Mouse (Mus musculus) regulatory T cell (primary cell): ENCODE measurements around the gene Erich2.

Experiments
- in situ Hi-C: fragments of 300-600 bp; cut with MboI, MseI; formaldehyde crosslinking; loops from one replicate; pipeline ENCODE4 v1.15.1; 2025; ENCODE audit warnings: high pct_unique_total_duplicates

The Erich2 gene

GRCm38 (mm10) chr2:70562011-70562491 is 53.4 kb downstream of the Erich2 start:
- in situ Hi-C loops, result loop anchor here (10.0 kb wide), 1 partner anchor 337 kb away; no protein-coding TSS in a partner anchor

GRCm38 (mm10) chr2:70562611-70562980 is 54.0 kb downstream of the Erich2 start:
- in situ Hi-C loops, result loop anchor here (10.0 kb wide), 1 partner anchor 338 kb away; no protein-coding TSS in a partner anchor

- in situ Hi-C loops, result loop anchor here (10.0 kb wide), 1 partner anchor 338 kb away; no protein-coding TSS in a partner anchor
These were observed 54.5 kb downstream of the Erich2 start for GRCm38 (mm10) chr2:70562981-70563671.

- in situ Hi-C loops, result loop anchor here (10.0 kb wide), 1 partner anchor 339 kb away; no protein-coding TSS in a partner anchor
These were observed 55.4 kb downstream of the Erich2 start for GRCm38 (mm10) chr2:70563721-70564645.

- in situ Hi-C loops, result loop anchor here (10.0 kb wide), 1 partner anchor 340 kb away; no protein-coding TSS in a partner anchor
These were observed 56.2 kb downstream of the Erich2 start for GRCm38 (mm10) chr2:70564646-70565315.

- in situ Hi-C loops, result loop anchor here (10.0 kb wide), 1 partner anchor 341 kb away; no protein-coding TSS in a partner anchor
These were observed 57.3 kb downstream of the Erich2 start for GRCm38 (mm10) chr2:70565651-70566602.

GRCm38 (mm10) chr2:70566603-70566981 is 58.0 kb downstream of the Erich2 start:
- in situ Hi-C loops, result loop anchor here (10.0 kb wide), 1 partner anchor 342 kb away; no protein-coding TSS in a partner anchor

- in situ Hi-C loops, result loop anchor here (10.0 kb wide), 1 partner anchor 342 kb away; no protein-coding TSS in a partner anchor
These were observed 58.6 kb downstream of the Erich2 start for GRCm38 (mm10) chr2:70567071-70567681.

- in situ Hi-C loops, result loop anchor here (10.0 kb wide), 1 partner anchor 343 kb away; no protein-coding TSS in a partner anchor
These were observed 59.1 kb downstream of the Erich2 start for GRCm38 (mm10) chr2:70567682-70568077.

GRCm38 (mm10) chr2:70568198-70568941 is 59.8 kb downstream of the Erich2 start:
- in situ Hi-C loops, result loop anchor here (10.0 kb wide), 1 partner anchor 344 kb away; no protein-coding TSS in a partner anchor

GRCm38 (mm10) chr2:70571698-70572097 is 63.1 kb downstream of the Erich2 start:
- in situ Hi-C loops, result no loop called here

- in situ Hi-C loops, result no loop called here
These were observed 63.6 kb downstream of the Erich2 start for GRCm38 (mm10) chr2:70572251-70572650.

GRCm38 (mm10) chr2:70573544-70574210 is 65.1 kb downstream of the Erich2 start:
- in situ Hi-C loops, result no loop called here

GRCm38 (mm10) chr2:70588200-70588599 is 79.6 kb downstream of the Erich2 start:
- in situ Hi-C loops, result no loop called here
